Mouse (Mus musculus) heart, adult 18-20 months (tissue): Measurements from ENCODE around the gene Chp1. TPM values are rescaled to one million over a fixed set of nuclear protein-coding genes. Genes with fewer than 3 reads are reported as not detected.
"Not testable (repeated sequence)": the region's sequence is repeated elsewhere in the genome, so short reads cannot be mapped to it uniquely, and the experiment has no call there.

Source experiments
- DNase-seq, 2 experiments: peaks; one replicate each; pipeline ENCODE4 v3.0.0; 2021 to 2022; ENCODE audit warnings: mixed read lengths in 1 of 2
- long read RNA-seq, 2 experiments: library from polyadenylated mRNA; stranded (forward); transcript quantifications; one replicate each; pipeline ENCODE4 v2.0.0; 2021
- total RNA-seq, 2 experiments: library from RNA; stranded (reverse); gene quantifications; 2 replicates each; pipeline ENCODE4 v1.2.3; 2021

The Chp1 gene
- total RNA-seq, result 10 to 100 TPM; 81.5 to 91.6 TPM
- long read RNA-seq, experiment 1, transcript Chp1-201 (7 exons, 2,609 nt), result major isoform, 46 of 66 reads
- long read RNA-seq, experiment 1, partial matches to known transcripts, result 18 of 66 reads
- long read RNA-seq, experiment 1, other reads (novel, unspliced or antisense), result 2 of 66 reads
- long read RNA-seq, experiment 2, transcript Chp1-201 (7 exons, 2,609 nt), result major isoform, 11 of 21 reads
- long read RNA-seq, experiment 2, partial matches to known transcripts, result 1 of 21 reads
- long read RNA-seq, experiment 2, other reads (novel, unspliced or antisense), result 9 of 21 reads

- DNase-seq, result peak; percentile 99 to 100
These were observed at the start of gene Chp1, which contains the start of gene Exd1 for GRCm38 (mm10) chr2:119547522-119548370. Chp1 (plus strand) TSS chr2:119547697. Exd1 (minus strand) TSS chr2:119547627.

GRCm38 (mm10) chr2:119498859-119499258, 48.6 kb upstream of the Chp1 start:
- no peak for DNase-seq

DNA sequence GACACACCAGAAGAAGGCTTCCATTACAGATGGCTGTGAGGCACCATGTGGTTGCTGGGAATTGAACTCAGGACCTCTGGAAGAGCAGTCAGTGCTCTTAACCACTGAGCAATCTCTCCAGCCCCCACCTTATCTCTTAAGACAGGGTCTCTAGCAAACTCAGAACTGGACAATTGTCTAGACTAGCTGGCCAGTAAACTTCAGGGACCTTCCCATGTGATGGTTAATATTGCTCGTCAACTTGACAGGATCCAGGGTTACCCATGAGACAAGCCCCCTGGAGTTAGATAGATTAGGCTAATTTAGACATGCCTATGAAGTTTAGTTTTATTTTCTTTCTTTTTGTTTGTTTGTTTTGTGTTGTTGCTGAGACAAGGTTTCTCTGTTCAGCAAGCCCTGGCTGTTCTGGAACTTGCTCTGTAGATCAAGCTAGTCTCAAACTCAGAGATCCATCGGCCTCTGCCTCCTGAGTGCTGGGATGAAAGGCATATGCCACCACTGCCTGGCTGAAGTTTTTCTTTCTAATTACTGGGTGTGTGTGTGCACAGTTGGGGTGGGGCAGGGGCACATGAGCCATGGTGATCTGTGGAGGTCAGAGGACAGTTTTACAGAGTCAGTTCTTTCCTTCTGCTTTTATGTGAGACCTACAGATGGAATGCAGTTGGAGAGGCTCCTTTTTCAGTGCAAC, 46.4 kb upstream of the Chp1 start:
- no peak for DNase-seq

DNA sequence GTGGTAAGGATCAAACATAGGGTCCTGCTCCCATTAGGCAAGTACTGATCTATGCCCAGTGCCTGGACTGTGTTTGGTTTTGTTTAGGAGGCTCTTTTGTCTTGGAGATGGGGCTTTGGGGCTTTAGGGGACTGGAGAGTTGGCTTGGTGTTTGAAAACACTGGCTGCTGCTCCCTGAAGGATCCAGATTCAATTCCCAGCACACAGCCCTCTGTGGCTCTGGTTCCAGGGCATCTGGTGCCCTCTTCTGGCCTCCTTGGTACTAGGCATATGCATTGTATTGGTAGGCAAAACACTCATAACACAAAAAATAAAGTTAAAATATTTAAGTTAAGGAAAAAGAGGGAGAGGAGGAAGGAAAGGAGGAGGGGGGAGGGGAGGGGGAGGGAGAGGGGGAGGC, 40.4 kb upstream of the Chp1 start:
- DNase-seq, result peak in 1 of 2 experiments; percentile 9

DNA sequence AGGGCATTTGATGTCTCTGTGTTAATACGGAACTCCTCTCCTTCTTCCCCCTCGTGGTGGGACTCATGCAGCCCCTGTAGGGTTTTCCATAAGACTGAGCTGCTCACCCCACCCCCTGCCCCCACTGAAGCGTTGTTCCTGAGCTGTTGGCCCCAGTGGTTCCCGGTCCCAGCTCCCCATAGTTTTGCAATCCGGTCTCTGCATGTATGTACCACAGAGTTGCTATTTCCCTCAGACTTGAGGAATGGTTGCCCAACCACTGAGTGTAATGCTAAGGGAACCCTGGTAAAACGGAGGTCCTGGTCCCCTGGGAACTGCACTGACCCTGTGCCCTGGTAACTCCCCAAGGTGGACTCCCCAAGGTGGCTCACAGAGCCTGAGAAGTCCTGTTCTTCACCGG, 39.0 kb upstream of the Chp1 start:
- not testable (repeated sequence) for DNase-seq

- no peak for DNase-seq
These were observed 36.6 kb upstream of the Chp1 start for GRCm38 (mm10) chr2:119510856-119511255.

GRCm38 (mm10) chr2:119512292-119512691, 35.2 kb upstream of the Chp1 start:
- DNase-seq, result no peak

GRCm38 (mm10) chr2:119514026-119514522, 33.4 kb upstream of the Chp1 start:
- no peak for DNase-seq

DNA sequence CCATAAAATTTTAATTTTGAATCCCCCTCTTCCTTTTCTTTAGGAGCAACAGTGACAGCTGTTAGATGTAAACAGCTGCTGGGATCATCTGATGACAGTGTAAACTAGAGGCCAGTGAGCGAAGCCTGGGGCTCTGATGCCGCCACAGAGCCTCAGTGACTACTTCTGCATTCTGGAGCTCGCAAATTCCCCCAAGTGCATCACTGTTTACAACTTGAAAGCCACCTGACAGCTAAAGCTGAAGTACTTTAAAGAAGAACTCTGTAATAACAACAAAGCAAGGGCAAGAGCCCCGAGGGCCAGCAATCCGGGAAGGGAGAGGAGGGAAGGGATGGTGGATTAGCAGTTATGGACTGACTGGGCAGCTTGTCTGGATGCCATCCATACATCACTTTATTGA, 30.7 kb upstream of the Chp1 start:
- no peak for DNase-seq

- DNase-seq, result peak in 1 of 2 experiments; percentile 7
These were observed 26.9 kb upstream of the Chp1 start for GRCm38 (mm10) chr2:119520550-119520949.

DNA sequence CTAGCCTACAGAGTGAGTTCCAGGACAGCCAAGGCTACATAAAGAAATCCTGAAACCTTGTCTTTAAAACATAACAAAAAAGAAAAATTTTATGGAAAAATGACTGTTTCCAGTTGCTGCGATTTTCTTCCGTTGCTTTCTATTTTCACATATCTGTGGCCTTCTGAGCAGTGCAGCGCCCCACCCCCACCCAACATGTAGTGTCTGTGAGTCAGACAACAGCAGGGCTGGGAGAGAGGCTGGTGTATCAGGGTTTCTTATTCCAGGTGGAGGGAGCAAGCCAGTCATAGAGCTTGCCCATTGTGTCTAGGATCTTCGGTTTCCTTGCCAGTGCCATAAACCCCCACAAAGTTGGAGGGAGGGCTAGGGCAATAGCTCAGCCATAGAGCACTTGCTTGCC, 23.7 kb upstream of the Chp1 start:
- DNase-seq, result no peak

DNA sequence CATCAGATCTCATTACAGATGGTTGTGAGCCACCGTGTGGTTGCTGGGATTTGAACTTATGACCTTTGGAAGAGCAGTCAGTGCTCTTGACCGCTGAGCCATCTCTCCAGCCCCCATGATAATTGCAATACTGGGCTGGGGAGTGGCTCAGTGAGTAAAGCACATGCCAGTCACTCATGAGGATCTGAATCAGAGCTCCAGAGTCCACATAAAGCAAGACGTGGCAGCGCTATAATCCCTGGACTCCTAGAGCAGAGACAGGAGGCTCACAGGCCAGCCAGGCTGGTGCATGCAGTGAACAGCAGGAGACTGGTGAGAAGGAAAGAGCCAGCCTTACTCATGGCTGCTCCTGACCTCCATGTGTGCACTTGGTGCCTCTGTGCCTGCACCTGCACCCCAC, 22.1 kb upstream of the Chp1 start:
- no peak for DNase-seq

DNA sequence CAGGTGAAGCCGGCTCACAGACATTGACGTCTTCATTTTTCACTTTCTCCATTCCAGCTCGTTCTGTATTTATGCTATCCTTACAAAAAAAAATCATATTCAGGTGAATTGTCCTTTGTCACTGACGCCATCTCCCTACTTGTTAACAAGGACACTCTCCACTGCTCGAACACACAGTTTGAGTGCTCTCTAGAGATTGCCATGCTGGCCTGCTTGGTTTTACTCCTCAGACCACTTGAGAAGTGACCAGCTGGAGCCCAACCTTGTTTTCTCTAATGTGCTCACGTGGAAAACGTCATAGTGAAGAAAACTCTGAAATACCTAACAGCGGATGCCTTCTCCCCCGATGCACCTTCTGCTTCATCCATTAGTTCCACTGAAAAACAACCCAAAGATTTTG, 8.7 kb upstream of the Chp1 start:
- no peak for DNase-seq

DNA sequence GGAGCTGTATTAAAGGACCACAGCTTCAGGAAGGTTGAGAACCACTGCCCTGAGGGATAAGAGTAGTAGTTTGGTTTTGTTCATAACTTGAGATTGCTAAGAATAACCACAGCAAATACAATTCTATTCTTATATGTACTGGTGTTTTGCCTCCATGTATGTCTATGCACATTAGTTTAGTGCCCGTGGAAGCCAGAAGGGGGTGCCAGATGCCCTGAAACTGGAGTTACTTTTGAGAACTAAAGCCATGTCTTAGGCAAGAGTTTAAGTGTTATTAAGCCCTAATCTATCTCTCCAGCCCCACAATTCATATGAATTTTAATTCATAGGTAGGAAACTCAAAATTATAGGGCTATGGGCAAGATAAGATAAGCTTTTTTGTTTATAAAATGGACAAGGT, 5.4 kb upstream of the Chp1 start:
- peak; percentile 34 to 70 for DNase-seq

GRCm38 (mm10) chr2:119543656-119544055, 3.8 kb upstream of the Chp1 start:
- no peak for DNase-seq

- DNase-seq, result peak; percentile 90 to 91
These were observed 512 bp upstream of the Chp1 start for GRCm38 (mm10) chr2:119546848-119547521.

DNA sequence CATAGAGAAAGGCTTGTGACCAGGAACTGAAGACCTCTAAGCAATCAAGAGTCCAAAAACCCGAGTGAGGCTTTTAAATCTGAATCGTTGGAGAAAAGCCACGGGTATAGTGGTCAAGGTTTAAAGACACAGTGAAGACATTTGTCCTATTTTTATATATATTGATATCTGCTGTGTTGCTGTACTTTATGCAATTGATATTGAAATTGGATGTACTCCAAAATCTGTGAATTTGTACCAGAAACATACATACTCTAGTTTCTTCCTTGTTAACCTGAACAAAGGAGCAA, 819 bp downstream of the Chp1 start:
- DNase-seq, result no peak

GRCm38 (mm10) chr2:119548691-119549090, 1.2 kb downstream of the Chp1 start:
- no peak for DNase-seq

- no peak for DNase-seq
These were observed 2.2 kb downstream of the Chp1 start for GRCm38 (mm10) chr2:119549678-119550077.

GRCm38 (mm10) chr2:119558039-119558438, 10.5 kb downstream of the Chp1 start:
- DNase-seq, result no peak

DNA sequence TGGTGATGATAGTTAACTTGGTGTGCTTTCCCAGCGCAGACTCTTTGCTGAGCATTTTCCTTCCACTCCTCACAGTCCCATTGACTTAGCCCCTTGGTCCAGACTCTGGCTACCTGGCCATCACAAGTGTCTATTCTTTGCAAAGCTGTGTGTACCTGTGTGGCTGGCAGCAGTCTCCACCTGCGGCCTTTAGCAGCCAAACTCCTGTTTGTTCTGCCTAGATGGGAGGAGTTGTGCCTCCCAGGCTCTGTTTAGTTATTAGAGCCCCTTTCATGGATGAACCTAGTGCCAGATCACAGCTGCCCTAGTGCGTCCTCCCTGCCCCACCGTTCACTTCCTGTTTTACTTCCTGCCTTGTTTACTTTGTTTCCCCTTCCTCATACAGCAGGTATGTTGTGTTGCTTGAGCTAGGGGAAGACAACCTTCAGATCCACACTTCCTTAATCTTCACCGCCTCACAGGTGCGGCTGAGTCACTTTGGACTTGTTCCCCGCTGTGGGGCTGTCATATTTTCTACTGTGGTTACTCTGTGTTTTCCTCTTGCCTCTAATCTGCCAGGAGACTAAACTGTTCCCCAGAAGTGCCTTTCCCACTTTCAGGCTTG, 11.3 kb downstream of the Chp1 start:
- DNase-seq, result no peak

DNA sequence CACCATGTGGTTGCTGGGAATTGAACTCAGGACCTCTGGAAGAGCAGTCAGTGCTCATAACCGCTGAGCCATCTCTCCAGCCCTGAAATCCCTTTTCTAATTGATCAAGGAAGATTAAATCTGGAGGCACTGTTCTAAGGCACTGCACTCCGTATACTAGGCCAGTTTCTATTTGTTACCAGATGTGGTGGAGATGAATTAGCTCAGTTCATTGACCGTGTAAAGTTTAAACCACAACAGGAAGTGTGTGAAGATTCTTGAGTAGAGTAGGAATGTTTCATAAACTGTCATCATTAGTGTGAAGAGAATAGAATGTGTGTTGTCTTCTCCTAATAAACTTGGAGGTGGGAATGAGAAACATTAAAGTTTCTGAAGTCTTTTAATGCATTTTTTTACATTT, 14.3 kb downstream of the Chp1 start:
- DNase-seq, result no peak
